Mouse (Mus musculus) adrenal gland, postnatal 4 days (tissue): Measurements from ENCODE around the gene Irgm2. TPM values are rescaled to one million over a fixed set of nuclear protein-coding genes. Genes with fewer than 3 reads are reported as not detected.
"Not testable (repeated sequence)": the region's sequence is repeated elsewhere in the genome, so short reads cannot be mapped to it uniquely, and the experiment has no call there.

Experiments
- DNase-seq, 2 experiments: peaks; one replicate each; pipeline ENCODE4 v3.0.0; 2021 to 2022; ENCODE audit warnings: low spot score in 2 of 2, mixed read lengths in 2 of 2
- long read RNA-seq, 2 experiments: library from polyadenylated mRNA; stranded (forward); transcript quantifications; one replicate each; pipeline ENCODE4 v2.0.0; 2021
- total RNA-seq, 2 experiments: library from RNA; stranded (reverse); gene quantifications; 2 replicates each; pipeline ENCODE4 v1.2.3; 2021

The Irgm2 gene
- total RNA-seq = 10 to 100 TPM; 10.7 to 14.4 TPM
- long read RNA-seq, experiment 1, partial matches to known transcripts = 0 of 4 reads
- long read RNA-seq, experiment 1, other reads (novel, unspliced or antisense) = 4 of 4 reads
- long read RNA-seq, experiment 2, partial matches to known transcripts = 0 of 4 reads
- long read RNA-seq, experiment 2, other reads (novel, unspliced or antisense) = 2 of 4 reads

DNA sequence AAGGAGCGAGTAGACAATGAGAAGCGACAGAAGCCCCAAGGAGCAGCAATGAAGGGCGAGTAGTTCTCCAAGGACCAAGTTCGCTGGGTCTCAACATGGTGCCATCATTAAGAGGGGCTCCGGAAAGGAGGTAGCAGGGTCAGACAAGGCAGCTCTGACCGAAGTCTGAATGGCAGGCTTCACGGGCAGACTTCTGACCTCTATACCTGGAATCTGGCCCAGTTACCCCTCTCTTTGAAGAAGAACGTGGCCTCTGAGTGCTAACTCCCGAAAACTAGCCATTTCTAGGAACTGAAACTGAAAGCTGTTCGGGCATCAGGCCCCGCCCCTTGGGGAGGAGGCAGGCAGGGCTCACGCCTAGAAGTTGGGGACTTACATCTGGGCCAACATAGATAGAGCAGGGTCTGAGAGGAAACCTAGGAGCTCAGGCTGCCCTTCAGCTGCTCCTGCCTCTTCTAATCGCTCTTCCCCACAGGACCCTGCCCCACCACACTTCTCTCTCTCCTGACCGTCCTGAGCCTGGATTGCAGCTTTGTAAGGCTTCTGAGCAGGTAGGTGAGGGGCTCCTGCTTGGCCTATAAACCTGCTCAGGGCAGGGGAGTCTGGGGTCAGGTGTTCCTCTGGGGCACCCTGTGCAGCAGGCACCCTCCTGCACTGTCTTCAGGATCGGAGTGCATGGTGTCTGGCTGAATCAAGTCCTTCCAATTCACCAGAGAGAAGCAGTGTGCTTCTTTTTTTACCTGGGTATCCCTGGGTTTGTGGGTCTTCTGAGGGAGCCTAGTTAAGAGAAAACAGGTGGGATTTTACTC is at the start of gene Irgm2, which contains the start of gene Igtp:
Irgm2 (plus strand) TSS at position 390 of the 809 bp plus-strand sequence.
Igtp (plus strand) TSS at position 328 of the 809 bp plus-strand sequence.
- peak; percentile 39 to 67 for DNase-seq

DNA sequence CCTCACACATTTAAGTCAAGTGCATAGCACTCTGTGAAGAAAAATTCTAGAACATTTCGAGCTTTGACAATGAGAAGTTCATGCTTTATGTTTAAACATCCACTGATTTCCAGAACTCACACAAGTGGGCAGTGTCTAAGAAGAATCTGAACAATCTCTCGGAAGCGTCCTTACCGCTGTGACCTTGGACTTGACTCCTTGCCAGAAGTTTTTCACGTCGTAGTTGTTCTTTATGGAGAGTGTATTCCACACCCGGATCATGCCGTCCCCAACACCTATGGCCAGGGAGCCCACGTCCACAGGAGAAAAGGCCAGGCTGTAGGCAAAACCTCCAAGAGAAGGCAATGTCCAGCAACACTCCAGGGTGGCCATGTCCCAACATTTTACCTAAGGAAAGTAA is 44.0 kb upstream of the Irgm2 start:
- DNase-seq = no peak

GRCm38 (mm10) chr11:58156871-58157270 is 42.5 kb upstream of the Irgm2 start:
- no peak for DNase-seq

- DNase-seq = no peak
Measured at GRCm38 (mm10) chr11:58165072-58165471, 34.3 kb upstream of the Irgm2 start.

DNA sequence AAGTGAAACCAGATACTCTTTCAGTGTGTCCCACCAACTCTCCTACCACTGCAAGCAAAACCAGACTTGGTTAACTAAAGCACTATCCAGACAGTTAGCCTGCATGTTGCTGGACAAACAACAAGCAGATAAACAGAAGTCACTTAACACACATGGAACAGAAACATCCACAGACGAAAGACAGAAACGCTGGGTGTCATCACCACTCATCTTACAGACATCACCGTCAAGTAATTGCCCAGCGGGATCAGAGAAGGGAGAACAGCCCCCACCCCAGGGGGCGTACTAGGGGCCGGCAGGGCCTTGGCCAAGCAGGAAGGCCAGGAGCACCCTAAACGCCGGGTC is 31.6 kb upstream of the Irgm2 start:
- no peak for DNase-seq

DNA sequence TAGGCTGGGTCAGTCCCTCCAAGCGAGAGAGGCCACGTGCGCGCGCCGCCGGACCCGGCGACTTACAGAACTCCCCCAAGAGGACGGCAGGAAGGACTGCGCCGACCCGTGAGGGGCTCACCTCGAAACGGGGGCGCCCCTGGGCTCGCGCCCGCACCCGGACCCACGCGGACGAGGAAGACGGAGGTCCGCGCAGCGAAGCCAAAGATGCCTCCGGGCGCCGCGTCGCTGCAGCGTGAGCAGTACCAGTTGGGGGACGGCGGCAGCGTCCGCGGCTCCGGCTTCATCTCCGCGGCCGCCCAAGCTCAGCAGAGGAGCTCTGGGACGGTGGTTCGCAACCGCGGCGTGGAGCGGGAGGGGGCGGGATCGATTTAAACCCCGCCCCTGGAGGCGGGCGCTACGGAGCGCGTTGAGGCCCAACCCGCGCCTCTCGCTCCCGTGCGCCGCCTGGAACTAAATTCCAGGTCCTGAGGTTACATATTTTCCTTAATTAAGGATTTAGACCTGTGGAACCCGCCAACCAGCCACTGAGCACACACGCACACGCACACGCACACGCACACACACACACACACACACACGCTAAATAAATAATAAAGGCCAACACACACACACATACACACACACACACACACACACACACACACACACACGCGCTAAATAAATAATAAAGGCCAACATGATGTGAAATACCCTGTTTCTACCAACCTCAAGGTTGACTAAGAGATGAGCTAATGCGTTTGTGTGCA is 31.1 kb upstream of the Irgm2 start, which contains the start of gene Gemin5:
Gemin5 (minus strand) TSS at position 373 of the 749 bp plus-strand sequence.
- DNase-seq = peak; percentile 54 to 65

DNA sequence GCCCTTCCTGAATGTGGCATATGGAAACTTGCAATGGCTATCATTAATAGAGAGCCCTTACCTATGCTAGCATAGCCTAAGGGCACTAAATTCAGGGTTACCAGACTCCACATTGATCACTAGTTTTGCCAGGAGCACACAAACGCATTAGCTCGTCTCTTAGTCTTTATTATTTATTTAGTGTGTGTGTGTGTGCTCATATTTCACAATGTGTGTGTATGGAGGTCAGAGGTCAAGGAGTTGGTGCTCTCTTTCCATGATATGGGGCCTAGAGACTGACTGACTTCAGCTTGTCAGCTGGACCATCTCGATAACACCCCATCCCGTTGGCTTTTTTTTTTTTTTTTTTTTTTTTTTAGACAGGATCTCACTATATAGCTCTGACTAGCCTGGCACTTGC is 29.8 kb upstream of the Irgm2 start:
- DNase-seq = no peak

GRCm38 (mm10) chr11:58171459-58172091 is 27.8 kb upstream of the Irgm2 start, which contains the start of gene Mrpl22:
Mrpl22 (plus strand) TSS chr11:58171661.
- DNase-seq = peak; percentile 93 to 95

DNA sequence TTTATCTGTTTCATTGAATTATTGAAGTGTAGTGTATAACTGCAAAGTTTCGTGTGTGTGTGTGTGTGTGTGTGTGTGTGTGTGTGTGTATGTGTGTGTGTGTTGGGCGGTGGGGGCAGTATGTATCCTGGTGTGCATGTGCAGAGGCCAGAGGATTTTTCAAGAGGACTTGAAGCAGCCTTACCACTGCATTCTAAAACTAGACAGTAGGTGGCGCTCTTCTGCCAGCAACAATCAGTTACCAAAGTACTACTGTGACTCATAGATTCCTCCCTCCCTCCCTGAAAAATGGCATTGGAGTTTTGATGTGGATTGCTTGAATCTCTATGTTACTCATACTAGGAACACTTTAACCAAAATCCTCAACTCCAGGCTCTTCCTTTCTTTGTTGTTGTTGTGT is 19.9 kb upstream of the Irgm2 start:
- DNase-seq = peak; percentile 22

DNA sequence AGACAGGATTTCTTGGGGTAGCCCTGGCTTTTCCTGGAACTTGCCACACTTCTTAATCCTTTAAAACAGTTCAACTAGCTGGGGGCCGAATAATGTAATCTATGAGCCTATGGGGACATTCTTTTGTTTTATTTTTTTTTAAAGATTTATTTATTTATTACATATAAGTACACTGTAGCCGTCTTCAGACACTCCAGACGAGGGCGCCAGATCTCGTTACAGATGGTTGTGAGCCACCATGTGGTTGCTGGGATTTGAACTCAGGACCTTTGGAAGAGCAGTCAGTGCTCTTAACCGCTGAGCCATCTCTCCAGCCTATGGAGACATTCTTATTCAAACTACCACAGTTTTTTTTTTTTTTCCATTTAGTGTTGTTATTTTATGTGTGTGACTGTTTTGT is 19.4 kb upstream of the Irgm2 start:
- DNase-seq = not testable (repeated sequence)

GRCm38 (mm10) chr11:58180756-58181155 is 18.7 kb upstream of the Irgm2 start:
- no peak for DNase-seq

DNA sequence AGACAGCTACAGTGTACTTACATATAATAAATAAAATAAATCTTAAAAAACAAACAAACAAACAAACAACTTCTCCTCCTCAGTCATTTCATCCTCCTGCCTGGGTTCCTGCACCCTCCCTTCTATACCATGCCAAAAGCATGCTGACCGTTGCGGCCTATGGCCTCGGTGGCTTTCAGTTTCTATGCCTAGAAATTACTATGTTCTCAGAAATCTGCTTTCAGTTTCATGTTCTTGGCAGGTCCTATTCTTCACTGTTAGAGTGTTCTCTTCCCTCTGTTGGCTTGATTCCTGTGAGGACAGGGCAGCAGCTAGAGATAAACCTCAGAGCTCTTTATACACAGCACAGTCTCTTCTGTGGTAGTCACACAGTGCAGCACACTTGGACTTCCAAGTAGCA is 15.8 kb upstream of the Irgm2 start:
- no peak for DNase-seq

DNA sequence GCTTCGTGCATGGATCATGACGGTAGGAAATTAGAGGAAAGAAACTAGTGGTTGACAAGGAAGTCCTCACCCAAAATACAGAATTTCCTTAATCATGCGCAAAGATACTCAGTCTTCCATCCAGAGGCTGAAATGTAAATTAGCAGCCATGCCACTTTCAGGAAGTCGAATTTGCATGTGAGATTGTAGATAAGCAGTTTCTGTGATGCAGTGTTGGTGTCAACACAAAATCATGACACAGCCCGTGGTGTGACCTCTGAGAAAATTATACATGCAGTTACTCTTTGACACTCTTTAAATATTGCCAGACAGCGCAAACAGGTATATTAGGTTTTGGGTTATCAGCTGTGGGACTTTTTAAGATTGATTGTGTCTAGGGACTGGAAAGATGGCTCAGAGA is 9.7 kb upstream of the Irgm2 start:
- no peak for DNase-seq

GRCm38 (mm10) chr11:58193326-58193725 is 6.1 kb upstream of the Irgm2 start:
- DNase-seq = no peak

DNA sequence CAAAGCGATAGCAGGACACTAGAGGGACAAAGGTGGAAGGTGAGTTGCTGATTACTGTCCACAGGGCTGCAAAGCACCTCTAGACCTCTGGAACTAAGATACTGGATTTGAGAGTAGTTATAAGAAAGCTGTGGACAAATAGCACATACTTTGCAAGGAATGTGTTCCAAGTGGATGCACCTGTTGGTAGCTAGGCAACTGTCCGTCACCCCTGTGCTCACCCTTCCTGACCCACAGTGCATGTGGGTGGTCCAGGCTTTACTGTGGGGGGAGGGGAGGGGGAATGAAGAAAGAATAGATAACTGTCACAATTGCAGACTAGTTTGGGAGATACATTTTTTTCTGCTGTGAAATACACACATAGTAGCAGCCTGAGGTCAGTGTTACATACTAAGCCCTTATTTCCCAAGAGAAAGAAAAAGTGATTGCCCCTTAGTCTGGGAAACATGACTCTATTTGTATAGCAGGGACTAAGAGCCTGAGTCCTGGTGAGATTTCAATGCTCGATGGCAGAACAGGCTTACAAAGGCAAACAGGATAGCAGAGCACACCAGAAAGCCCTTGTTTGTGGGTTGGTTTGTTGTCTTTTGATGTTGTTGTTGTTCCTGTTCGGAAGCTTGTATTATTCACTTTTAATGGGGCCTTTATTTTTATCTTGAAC is 5.4 kb upstream of the Irgm2 start:
- no peak for DNase-seq

GRCm38 (mm10) chr11:58198663-58199062 is 755 bp upstream of the Irgm2 start:
- no peak for DNase-seq

GRCm38 (mm10) chr11:58200226-58200625 is 808 bp downstream of the Irgm2 start:
- no peak for DNase-seq

DNA sequence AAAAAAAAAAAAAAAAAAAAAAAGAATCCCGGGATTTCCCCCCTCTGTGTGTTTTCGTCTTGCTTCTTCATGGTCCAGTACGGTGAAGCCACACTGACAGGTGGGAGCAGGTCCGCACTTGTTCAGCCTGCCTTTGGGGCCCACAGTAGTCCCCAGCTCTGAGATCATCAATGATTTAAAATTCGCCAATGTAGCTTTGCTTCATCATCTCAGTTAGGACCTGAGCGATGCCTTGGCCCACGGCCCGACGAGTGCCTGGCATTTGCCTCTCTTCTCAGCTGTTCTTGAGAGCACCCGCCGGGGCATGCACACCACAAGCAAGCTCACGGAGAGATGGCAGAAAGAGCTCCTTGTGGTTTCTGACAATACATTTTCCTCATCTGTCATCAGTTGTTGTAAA is 1.6 kb downstream of the Irgm2 start:
- no peak for DNase-seq

GRCm38 (mm10) chr11:58210321-58210886 is 11.0 kb downstream of the Irgm2 start:
- no peak for DNase-seq

DNA sequence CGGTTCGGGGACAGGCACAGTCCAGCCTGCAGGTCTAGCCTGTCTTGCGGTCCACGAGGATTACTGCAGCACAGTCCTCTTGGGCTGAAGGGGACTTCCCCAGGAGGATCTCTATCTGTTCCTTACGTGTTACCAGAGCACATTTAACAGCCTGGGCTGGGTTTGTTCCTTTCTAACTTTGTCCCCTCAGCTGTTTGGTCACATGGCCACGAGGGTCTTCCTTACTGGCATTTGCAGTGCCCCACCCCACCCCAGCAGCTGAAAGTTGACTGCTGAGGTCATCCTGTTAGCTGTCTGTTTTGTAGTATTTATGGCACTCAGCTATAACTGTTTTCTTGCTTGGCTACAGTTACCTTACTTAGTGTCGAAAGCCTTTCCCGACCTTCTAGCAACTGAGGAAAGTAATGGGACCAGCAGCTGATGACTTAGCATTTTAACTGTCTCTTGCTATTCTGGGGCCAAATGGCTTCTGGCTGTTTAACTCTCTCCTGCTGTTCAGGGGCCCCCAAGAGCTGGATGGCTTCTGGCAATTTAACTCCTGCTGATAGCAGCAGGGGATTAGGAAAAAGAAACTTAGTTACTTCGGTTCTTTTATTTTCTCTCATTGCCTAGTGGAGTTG is 11.8 kb downstream of the Irgm2 start:
- DNase-seq = no peak
